Mouse (Mus musculus) spleen, adult 2 months (tissue): Measurements from ENCODE around the gene Loxl1. TPM values are rescaled to one million over a fixed set of nuclear protein-coding genes. Genes with fewer than 3 reads are reported as not detected.

Source experiments
- DNase-seq, 2 experiments: peaks; one replicate each; pipeline versions ENCODE4 v3.0.0 to v3.0.0-alpha.2; 2012 to 2021; ENCODE audit warnings: low spot score in 2 of 2, low read depth in 1 of 2
- H3K27ac ChIP-seq: fragments of 200-500 bp; 2 replicates; pipeline ENCODE4 v1.5.1; 2012; ENCODE audit warnings: low read length, inconsistent platforms; ENCODE audit not compliant: insufficient read depth
- H3K27me3 ChIP-seq: fragments of 200-500 bp; 2 replicates; pipeline ENCODE4 v1.6.1; 2012; ENCODE audit warnings: mild to moderate bottlenecking, moderate library complexity, low read length, inconsistent platforms; ENCODE audit not compliant: control insufficient read depth, insufficient read depth
- H3K36me3 ChIP-seq: fragments of 200-500 bp; 2 replicates; pipeline ENCODE4 v1.6.1; 2012; ENCODE audit warnings: mild to moderate bottlenecking, low read length, inconsistent platforms; ENCODE audit not compliant: control insufficient read depth, insufficient read depth
- H3K4me1 ChIP-seq: fragments of 200-500 bp; 2 replicates; pipeline ENCODE4 v1.6.1; 2011; ENCODE audit warnings: inconsistent platforms; ENCODE audit not compliant: control insufficient read depth, insufficient read depth, insufficient read length
- H3K4me3 ChIP-seq: fragments of 200-500 bp; 2 replicates; pipeline ENCODE4 v1.5.1; 2011; ENCODE audit warnings: mild to moderate bottlenecking, inconsistent platforms; ENCODE audit not compliant: insufficient read depth, insufficient read length; ENCODE audit errors: extremely low read depth
- CTCF ChIP-seq: fragments of 200-500 bp; IDR thresholded peaks from 2 replicates; pipeline ENCODE4 v1.5.1; 2011; ENCODE audit warnings: mild to moderate bottlenecking, inconsistent platforms; ENCODE audit not compliant: insufficient read depth, insufficient read length, insufficient replicate concordance; ENCODE audit errors: extremely low read depth
- POLR2A ChIP-seq: fragments of 200-500 bp; IDR thresholded peaks from 2 replicates; pipeline ENCODE4 v1.6.1; 2011; ENCODE audit warnings: low read depth, low read length, inconsistent platforms
- WGBS: fragments of 180-500 bp; shearing (Covaris S2); methylation state at CpG from one replicate; pipeline ENCODE4 v1.1.7; 2018; 5-methylcytosine and 5-hydroxymethylcytosine counted together
- polyA plus RNA-seq: library from polyadenylated mRNA; depleted of rRNA; stranded (reverse); fragments of >200 nt; gene quantifications from 2 replicates; pipeline ENCODE4 v1.2.3, GENCODE M21; 2012

Loxl1 gene
- polyA plus RNA-seq, 1 experiment: 29.5 TPM

GRCm38 (mm10) chr9:58312196-58312943 lies 616 bp downstream of the Loxl1 start:
- Histone ChIP-seq H3K4me1 (no peaks in the 10 kb centered on the region; the same call in 1 of the 2 replicates), H3K27ac (peak overlapping the region; percentile 13; the same call in 1 of the 2 replicates), H3K4me3 (peak overlapping the region; percentile 23; the same call in 1 of the 2 replicates), H3K36me3 (no peaks in the 10 kb centered on the region), H3K27me3 (peaks cover 9% of the 10 kb centered on the region)
- WGBS: 4% methylated on average over 72 of the region's 72 CpGs
- TF ChIP-seq CTCF: no peak
- no peak for TF ChIP-seq POLR2A
- no peak for DNase-seq

GRCm38 (mm10) chr9:58311191-58311910 lies 1.6 kb downstream of the Loxl1 start:
- no peaks in the 10 kb centered on the region for H3K36me3 ChIP-seq
- 83% methylated on average over 33 of the region's 33 CpGs for WGBS
- H3K4me3 ChIP-seq: peak overlapping the region; percentile 11; the same call in 1 of the 2 replicates
- H3K27me3 ChIP-seq: peaks cover 9% of the 10 kb centered on the region
- TF ChIP-seq CTCF (no peak), POLR2A (no peak)
- DNase-seq: no peak
- H3K4me1 ChIP-seq: no peaks in the 10 kb centered on the region; the same call in 1 of the 2 replicates
- H3K27ac ChIP-seq: no peak overlapping the region

GRCm38 (mm10) chr9:58310043-58310660 lies 2.8 kb downstream of the Loxl1 start:
- Histone ChIP-seq H3K4me1 (no peaks in the 10 kb centered on the region; the same call in 1 of the 2 replicates), H3K36me3 (no peaks in the 10 kb centered on the region), H3K4me3 (no peak overlapping the region), H3K27ac (no peak overlapping the region), H3K27me3 (peaks cover 9% of the 10 kb centered on the region)
- no peak for DNase-seq
- TF ChIP-seq POLR2A (no peak), CTCF (no peak)
- 82% methylated on average over 14 of the region's 14 CpGs for WGBS

- H3K27me3 ChIP-seq: peaks cover 9% of the 10 kb centered on the region
- no peaks in the 10 kb centered on the region for H3K36me3 ChIP-seq
- DNase-seq: no peak
- H3K27ac ChIP-seq: no peak overlapping the region
- no peak overlapping the region for H3K4me3 ChIP-seq
- WGBS: 85% methylated on average over 6 of the region's 6 CpGs
- H3K4me1 ChIP-seq: no peaks in the 10 kb centered on the region; the same call in 1 of the 2 replicates
- TF ChIP-seq CTCF (no peak), POLR2A (no peak)
These were observed 4.6 kb downstream of the Loxl1 start for GRCm38 (mm10) chr9:58308395-58308794.

GRCm38 (mm10) chr9:58305686-58306085 lies 7.3 kb downstream of the Loxl1 start:
- Histone ChIP-seq H3K36me3 (no peaks in the 10 kb centered on the region), H3K4me1 (no peaks in the 10 kb centered on the region), H3K4me3 (no peak overlapping the region), H3K27ac (no peak overlapping the region), H3K27me3 (no peaks in the 10 kb centered on the region)
- 60% methylated on average over 6 of the region's 6 CpGs for WGBS
- TF ChIP-seq POLR2A (no peak), CTCF (no peak)
- no peak for DNase-seq

GRCm38 (mm10) chr9:58303599-58304271 lies 9.3 kb downstream of the Loxl1 start:
- Histone ChIP-seq H3K4me3 (no peak overlapping the region), H3K27ac (0 out of 2 replicates have a peak overlapping the region, but pooled peaks have one; percentile 4), H3K36me3 (no peaks in the 10 kb centered on the region), H3K4me1 (no peaks in the 10 kb centered on the region), H3K27me3 (no peaks in the 10 kb centered on the region)
- 76% methylated on average over 8 of the region's 8 CpGs for WGBS
- DNase-seq: no peak
- no peak for TF ChIP-seq CTCF
- TF ChIP-seq POLR2A: no peak
